Mouse (Mus musculus) embryonic facial prominence, embryonic 14.5 days (tissue): ENCODE results near the gene Elavl3. TPM values are rescaled to one million over a fixed set of nuclear protein-coding genes. Genes with fewer than 3 reads are reported as not detected.

Source experiments
- ATAC-seq: fragments of 200-750 bp; cut with Nextera tagmentation; 2 replicates; pipeline ENCODE4 v1.8.0; 2017; ENCODE audit warnings: low read depth, moderate number of reproducible peaks, moderate TSS enrichment
- DNase-seq: peaks from one replicate; pipeline ENCODE4 v3.0.0-alpha.2; 2015; ENCODE audit warnings: low spot score
- H3K27ac ChIP-seq: fragments of 300-500 bp; sonication (generic); replicated peaks from 2 replicates; pipeline ENCODE4 v1.5.1; 2014; ENCODE audit warnings: low read depth, mild to moderate bottlenecking, low read length, moderate library complexity
- H3K27me3 ChIP-seq: fragments of 300-500 bp; sonication (generic); replicated peaks from 2 replicates; pipeline ENCODE4 v1.6.1; 2014; ENCODE audit warnings: low read length; ENCODE audit not compliant: control insufficient read depth, insufficient read depth
- H3K36me3 ChIP-seq: fragments of 300-500 bp; sonication (generic); 2 replicates; pipeline ENCODE4 v1.6.1; 2014; ENCODE audit warnings: low read length, mixed read lengths; ENCODE audit not compliant: control insufficient read depth, insufficient read depth
- H3K4me1 ChIP-seq: fragments of 300-500 bp; sonication (generic); 2 replicates; pipeline ENCODE4 v1.6.1; 2014; ENCODE audit warnings: antibody characterized with exemption, low read length; ENCODE audit not compliant: control insufficient read depth, insufficient read depth
- H3K4me2 ChIP-seq: fragments of 300-500 bp; sonication (generic); 2 replicates; pipeline ENCODE4 v1.6.1; 2014; ENCODE audit warnings: low read depth, mild to moderate bottlenecking, low read length, moderate library complexity, mixed read lengths
- H3K4me3 ChIP-seq: fragments of 300-500 bp; sonication (generic); 2 replicates; pipeline ENCODE4 v1.5.1; 2014; ENCODE audit warnings: low read depth, mild to moderate bottlenecking, low read length
- H3K9ac ChIP-seq: fragments of 300-500 bp; sonication (generic); 2 replicates; pipeline ENCODE4 v1.6.1; 2014; ENCODE audit warnings: low read depth, mild to moderate bottlenecking, low read length, moderate library complexity, mixed read lengths
- H3K9me3 ChIP-seq: fragments of 300-500 bp; sonication (generic); 2 replicates; pipeline ENCODE4 v1.6.1; 2016; ENCODE audit warnings: low read length; ENCODE audit not compliant: control insufficient read depth
- WGBS: fragments of 180-500 bp; shearing (Covaris S2); extraction: QIAGEN DNeasy Blood & Tissue Kit; methylation state at CpG from one replicate; pipeline ENCODE4 v1.1.7; 2014; 5-methylcytosine and 5-hydroxymethylcytosine counted together
- polyA plus RNA-seq: library from polyadenylated mRNA; unstranded; fragments of >200 nt; fragmentation: Nextera tagmentation; extraction: Ambion mirVana; gene quantifications from 2 replicates; pipeline ENCODE4 v1.2.1, GENCODE M21; 2014

The Elavl3 gene
- 4.6 and 5.1 TPM in 2 replicates for polyA plus RNA-seq

DNA sequence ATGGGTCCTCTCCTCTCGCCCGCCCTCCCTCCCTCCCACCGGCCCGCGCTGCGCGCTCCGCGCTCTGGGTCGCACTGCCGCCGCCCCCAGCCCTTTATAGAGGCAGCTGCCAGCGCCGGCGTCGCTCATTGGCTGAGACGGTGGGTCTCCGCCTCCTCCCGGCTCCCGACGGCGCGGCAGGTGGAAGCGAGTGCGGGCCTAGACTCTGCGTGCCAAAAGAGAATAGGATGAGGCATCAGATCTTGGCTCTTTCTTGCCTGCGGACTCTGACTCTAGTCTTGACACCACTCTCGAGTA is at the start of gene Elavl3:
Gene Elavl3, minus strand, starts transcription at position 66 of the 297 bp plus-strand sequence.
- Histone ChIP-seq H3K27me3 (peaks cover 58% of the 10 kb centered on the region), H3K4me3 (peak within 1 kb of the TSS; percentile 37), H3K9ac (peak within 1 kb of the TSS; percentile 55), H3K9me3 (no peaks in the 10 kb centered on the region), H3K4me2 (peak within 1 kb of the TSS; percentile 59), H3K4me1 (peaks cover 14% of the 10 kb centered on the region), H3K36me3 (peaks cover 1% of the 10 kb centered on the region; the same call in 1 of the 2 replicates), H3K27ac (no peak within 1 kb of the TSS; the same call in 1 of the 2 replicates)
- ATAC-seq: peak; percentile 60; the same call in 1 of the 2 replicates
- peak; percentile 55 for DNase-seq
- WGBS: 3% methylated on average over 12 of the region's 28 CpGs

DNA sequence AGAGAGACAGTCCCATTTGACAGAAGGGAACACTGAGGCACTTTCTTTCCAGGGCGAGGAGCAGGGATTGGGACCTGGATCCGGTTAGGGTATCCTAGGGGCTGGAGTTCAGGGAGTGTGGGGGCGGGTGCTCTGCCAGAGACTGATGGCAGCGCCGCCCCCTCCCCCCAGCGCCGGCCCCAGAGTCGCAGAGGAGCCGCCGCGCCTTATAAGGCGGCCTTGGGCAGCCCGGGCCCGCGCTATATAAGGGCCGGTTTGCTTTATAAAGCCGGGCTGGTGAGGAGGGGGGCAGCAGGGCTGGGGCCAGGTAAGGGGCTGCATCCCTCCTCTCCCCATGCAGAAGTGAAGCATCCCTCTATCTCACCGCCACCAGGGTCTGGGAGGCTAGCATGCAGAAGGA is 48.1 kb upstream of the Elavl3 start:
- Histone ChIP-seq H3K27me3 (peaks cover 20% of the 10 kb centered on the region), H3K27ac (no peak overlapping the region), H3K4me1 (no peaks in the 10 kb centered on the region; the same call in 1 of the 2 replicates), H3K9ac (no peak overlapping the region), H3K36me3 (no peaks in the 10 kb centered on the region), H3K4me2 (no peak overlapping the region), H3K9me3 (no peaks in the 10 kb centered on the region), H3K4me3 (peak overlapping the region; percentile 11; the same call in 1 of the 2 replicates)
- no peak for DNase-seq
- WGBS: 3% methylated on average over 14 of the region's 18 CpGs
- no peak for ATAC-seq

DNA sequence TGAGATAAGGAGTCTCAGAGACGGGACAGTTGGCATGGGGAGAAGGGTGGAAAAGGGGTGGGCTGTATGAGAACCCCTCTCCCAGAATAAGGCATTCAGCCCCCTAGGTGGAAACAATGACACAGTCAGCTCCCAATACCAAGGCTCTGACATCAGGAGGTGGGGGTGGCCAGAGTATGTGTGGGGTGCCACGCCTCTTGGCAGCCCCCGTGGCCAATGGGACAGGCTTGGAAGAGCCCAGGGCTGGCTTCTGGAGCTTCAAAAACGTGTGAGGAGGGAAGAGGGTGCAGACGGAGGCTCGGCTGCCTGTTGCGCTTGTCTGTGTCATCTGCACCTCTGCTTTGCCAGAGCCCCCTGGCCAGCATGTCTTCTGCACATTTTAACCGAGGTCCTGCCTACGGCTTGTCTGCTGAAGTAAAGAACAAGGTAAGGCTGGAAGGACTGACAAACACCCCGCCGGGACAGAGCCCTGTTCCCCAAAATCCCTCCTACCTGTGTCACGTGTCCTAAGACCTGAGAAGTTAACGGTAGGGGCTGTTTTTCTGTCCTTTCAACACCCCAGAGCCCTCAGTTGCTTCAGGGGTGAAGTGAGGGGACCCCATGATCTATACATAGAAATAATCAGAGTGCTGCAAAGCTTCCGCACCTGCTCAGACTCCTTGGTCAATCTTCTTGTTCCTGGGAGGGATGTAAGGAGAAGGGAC is 47.3 kb upstream of the Elavl3 start, which contains the start of gene Cnn1:
Gene Cnn1, plus strand, starts transcription at position 224 of the 704 bp plus-strand sequence.
- H3K27me3 ChIP-seq: peaks cover 20% of the 10 kb centered on the region
- no peaks in the 10 kb centered on the region; the same call in 1 of the 2 replicates for H3K4me1 ChIP-seq
- no peak for ATAC-seq
- peak within 1 kb of the TSS; percentile 11; the same call in 1 of the 2 replicates for H3K4me3 ChIP-seq
- no peaks in the 10 kb centered on the region for H3K9me3 ChIP-seq
- H3K9ac ChIP-seq: no peak within 1 kb of the TSS; the same call in 1 of the 2 replicates
- 7% methylated on average over 9 of the region's 14 CpGs for WGBS
- H3K4me2 ChIP-seq: 0 out of 2 replicates have a peak within 1 kb of the TSS, but pooled peaks have one; percentile 18
- H3K36me3 ChIP-seq: no peaks in the 10 kb centered on the region
- DNase-seq: peak; percentile 41
- no peak within 1 kb of the TSS for H3K27ac ChIP-seq

DNA sequence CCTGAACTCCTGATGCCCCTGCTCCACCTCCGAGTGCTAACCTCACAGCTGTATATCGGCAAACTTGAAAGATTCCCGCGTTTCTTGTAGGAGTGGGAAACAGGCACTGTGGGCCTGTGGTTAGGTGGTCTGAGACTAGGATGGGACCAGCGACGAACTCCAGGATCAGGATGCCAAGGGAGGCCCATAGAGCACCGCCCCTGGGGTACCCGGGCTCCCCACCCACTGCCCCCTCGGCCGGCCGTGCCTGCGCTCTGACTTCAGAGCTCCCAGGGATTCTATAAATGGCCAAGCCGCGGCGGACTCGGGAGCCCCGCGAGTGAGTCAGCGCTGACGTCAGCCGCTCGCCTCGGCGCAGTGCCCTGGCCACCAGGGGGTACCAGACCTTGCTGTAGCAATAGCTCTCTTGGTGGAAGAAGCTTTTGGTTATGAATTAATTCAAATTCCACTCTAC is 44.1 kb upstream of the Elavl3 start:
- WGBS: 2% methylated on average over 19 of the region's 24 CpGs
- H3K4me3 ChIP-seq: peak overlapping the region; percentile 33
- H3K4me2 ChIP-seq: peak overlapping the region; percentile 71
- H3K9me3 ChIP-seq: no peaks in the 10 kb centered on the region
- H3K36me3 ChIP-seq: no peaks in the 10 kb centered on the region
- DNase-seq (peak; percentile 76), ATAC-seq (peak; percentile 81)
- peak overlapping the region; percentile 52; the same call in 1 of the 2 replicates for H3K9ac ChIP-seq
- no peak overlapping the region for H3K27ac ChIP-seq
- no peaks in the 10 kb centered on the region; the same call in 1 of the 2 replicates for H3K4me1 ChIP-seq
- peaks cover 19% of the 10 kb centered on the region for H3K27me3 ChIP-seq

DNA sequence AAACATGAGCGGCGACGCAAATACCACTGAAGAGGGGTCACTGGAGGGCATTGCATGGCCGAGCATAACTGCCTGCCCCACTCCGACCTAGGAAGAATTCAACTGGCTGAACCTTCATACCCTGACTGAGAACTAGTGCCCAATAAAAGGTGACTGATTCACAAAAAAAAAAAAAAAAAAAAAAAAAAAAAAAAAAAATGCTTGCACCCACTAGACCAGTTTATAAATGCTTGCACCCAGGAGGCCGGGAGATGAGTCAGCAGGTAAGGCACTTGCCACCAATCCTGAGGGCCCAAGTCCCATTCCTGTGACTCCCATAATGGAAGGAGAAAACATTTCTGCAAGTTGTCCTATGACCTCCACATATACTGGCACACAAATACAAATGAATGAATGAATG is 40.9 kb upstream of the Elavl3 start:
- 90% methylated on average over 6 of the region's 6 CpGs for WGBS
- Histone ChIP-seq H3K4me2 (no peak overlapping the region), H3K4me3 (no peak overlapping the region), H3K27ac (no peak overlapping the region), H3K4me1 (no peaks in the 10 kb centered on the region), H3K27me3 (no peaks in the 10 kb centered on the region), H3K9ac (no peak overlapping the region), H3K9me3 (no peaks in the 10 kb centered on the region), H3K36me3 (no peaks in the 10 kb centered on the region)
- ATAC-seq (no peak), DNase-seq (no peak)

DNA sequence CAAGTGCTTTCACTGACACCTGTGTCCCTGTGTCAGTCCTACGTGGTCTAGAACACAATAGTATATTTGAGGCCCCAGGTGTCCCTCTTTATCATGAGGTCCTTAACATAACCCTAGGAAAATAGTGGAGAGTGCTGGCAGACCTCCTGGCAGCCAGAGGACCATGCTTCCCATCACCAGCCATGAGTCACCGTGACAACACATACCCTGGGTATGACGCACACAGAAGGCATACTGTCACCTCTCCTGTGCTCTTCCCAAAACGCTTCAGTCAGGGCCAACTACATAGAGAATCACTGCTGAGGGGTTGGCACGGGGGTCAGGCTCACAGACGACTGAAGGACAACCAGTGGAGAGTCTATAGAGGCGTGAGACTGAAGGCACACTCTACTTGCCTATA is 38.2 kb upstream of the Elavl3 start:
- Histone ChIP-seq H3K9me3 (no peaks in the 10 kb centered on the region), H3K27ac (no peak overlapping the region), H3K36me3 (no peaks in the 10 kb centered on the region), H3K4me3 (no peak overlapping the region), H3K27me3 (no peaks in the 10 kb centered on the region), H3K4me1 (peaks cover 3% of the 10 kb centered on the region; the same call in 1 of the 2 replicates), H3K4me2 (no peak overlapping the region), H3K9ac (no peak overlapping the region)
- 85% methylated on average over 7 of the region's 7 CpGs for WGBS
- ATAC-seq: no peak
- no peak for DNase-seq

DNA sequence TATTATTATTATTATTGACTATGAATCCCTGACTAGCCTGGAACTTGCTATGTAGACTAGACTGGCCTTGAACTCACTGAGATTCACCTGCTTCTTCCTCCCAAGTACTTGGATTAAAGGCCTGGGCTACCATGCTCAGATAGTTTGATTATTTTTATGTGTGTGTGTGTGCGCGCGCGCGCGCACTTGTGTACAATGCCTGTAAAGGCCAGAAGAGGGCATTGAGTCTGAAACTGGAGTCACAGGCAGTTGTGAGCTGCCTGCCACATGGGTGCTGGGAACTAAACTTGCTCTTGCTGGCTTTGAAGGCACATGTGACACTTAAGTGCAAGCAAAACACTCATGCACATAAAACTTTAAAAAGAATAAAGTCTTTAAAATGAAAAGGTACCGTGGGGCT is 37.5 kb upstream of the Elavl3 start:
- ATAC-seq (no peak), DNase-seq (no peak)
- Histone ChIP-seq H3K36me3 (no peaks in the 10 kb centered on the region), H3K27ac (no peak overlapping the region), H3K9ac (no peak overlapping the region), H3K4me2 (no peak overlapping the region), H3K9me3 (no peaks in the 10 kb centered on the region), H3K27me3 (no peaks in the 10 kb centered on the region), H3K4me1 (peaks cover 6% of the 10 kb centered on the region; the same call in 1 of the 2 replicates), H3K4me3 (no peak overlapping the region)
- WGBS: 98% methylated on average over 7 of the region's 7 CpGs

DNA sequence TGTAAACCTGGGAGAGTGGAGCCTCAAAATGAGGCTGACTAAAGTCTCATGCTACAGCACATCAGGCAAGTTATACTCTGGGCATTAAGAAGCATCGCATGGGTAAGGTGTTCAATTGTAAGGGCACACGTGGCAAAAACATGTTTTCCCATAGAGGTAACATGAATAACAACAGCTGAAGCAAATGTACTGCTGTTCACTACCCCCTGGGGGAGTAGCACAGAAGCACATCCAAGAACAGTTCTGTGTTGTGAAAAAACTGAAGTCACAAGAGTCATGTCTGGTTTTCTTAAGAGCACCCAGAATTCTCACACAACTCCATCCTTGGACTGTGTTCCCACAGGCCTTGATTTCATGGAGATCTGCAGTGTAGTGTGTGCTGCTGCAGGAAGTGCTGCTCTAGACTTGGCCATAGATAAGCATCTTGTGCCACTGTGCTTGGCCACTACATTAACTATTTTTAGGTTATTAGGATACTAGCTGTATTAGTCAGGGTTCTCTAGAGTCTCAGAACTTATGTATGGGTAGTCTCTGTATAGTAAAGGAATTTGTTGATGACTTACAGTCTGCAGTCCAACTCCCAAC is 35.3 kb upstream of the Elavl3 start:
- H3K4me1 ChIP-seq: peaks cover 6% of the 10 kb centered on the region; the same call in 1 of the 2 replicates
- no peak overlapping the region for H3K4me3 ChIP-seq
- DNase-seq: no peak
- no peak for ATAC-seq
- H3K36me3 ChIP-seq: 0 out of 2 replicates have a peak, but pooled peaks cover 4% of the 10 kb centered on the region
- H3K27ac ChIP-seq: no peak overlapping the region
- no peaks in the 10 kb centered on the region for H3K9me3 ChIP-seq
- 81% methylated on average over 2 of the region's 2 CpGs for WGBS
- H3K27me3 ChIP-seq: no peaks in the 10 kb centered on the region
- H3K9ac ChIP-seq: no peak overlapping the region
- no peak overlapping the region for H3K4me2 ChIP-seq
